Mouse (Mus musculus): ENCODE data around the gene Nbr1.

The Nbr1 gene

GRCm38 (mm10) chr11:101551751-101552475, at the start of gene Nbr1, which contains the start of gene Brca1:
TSS of gene Nbr1 (plus strand) at chr11:101552149.
TSS of gene Brca1 (minus strand) at chr11:101551955.
- Histone ChIP-seq H3K27me3 (ENCODE audit: control insufficient read depth, insufficient read depth, low read length, poor library complexity, severe bottlenecking) (no peaks in the 10 kb centered on the region), H3K36me3 (ENCODE audit: control insufficient read depth, insufficient read depth, low read length, poor library complexity, severe bottlenecking) (peaks cover 4% of the 10 kb centered on the region)
- peak; percentile 98 for DNase-seq (ENCODE audit: low read depth, low spot score)

GRCm38 (mm10) chr11:101506269-101506780, 45.6 kb upstream of the Nbr1 start:
- 0 out of 2 replicates have a peak, but pooled peaks cover 1% of the 10 kb centered on the region for H3K36me3 ChIP-seq (ENCODE audit: control insufficient read depth, insufficient read depth, low read length, poor library complexity, severe bottlenecking)
- no peaks in the 10 kb centered on the region for H3K27me3 ChIP-seq (ENCODE audit: control insufficient read depth, insufficient read depth, low read length, poor library complexity, severe bottlenecking)
- no peak for DNase-seq (ENCODE audit: low read depth, low spot score)

DNA sequence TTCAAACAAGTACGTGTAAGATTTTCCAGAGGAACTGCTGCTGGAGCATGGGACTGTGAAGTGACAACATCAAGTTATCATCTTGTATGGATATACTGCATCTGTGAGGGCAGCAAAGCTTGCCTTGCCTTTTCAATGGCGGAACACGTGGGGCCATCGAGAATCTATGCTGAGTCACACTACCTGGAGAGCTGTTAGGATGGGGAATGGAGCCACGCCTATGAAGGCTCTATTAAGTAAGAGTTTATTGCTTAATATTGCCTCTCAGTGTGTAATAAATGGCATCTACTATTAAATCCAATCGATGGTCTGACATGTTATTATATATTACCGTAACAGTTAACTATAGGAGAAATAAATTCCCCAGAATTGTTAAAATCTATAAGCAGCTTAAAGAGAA, 44.9 kb upstream of the Nbr1 start:
- 0 out of 2 replicates have a peak, but pooled peaks cover 1% of the 10 kb centered on the region for H3K36me3 ChIP-seq (ENCODE audit: control insufficient read depth, insufficient read depth, low read length, poor library complexity, severe bottlenecking)
- DNase-seq (ENCODE audit: low read depth, low spot score), result no peak

GRCm38 (mm10) chr11:101518937-101519336, 33.0 kb upstream of the Nbr1 start:
- DNase-seq (ENCODE audit: low read depth, low spot score), result no peak
- H3K36me3 ChIP-seq (ENCODE audit: control insufficient read depth, insufficient read depth, low read length, poor library complexity, severe bottlenecking), result no peaks in the 10 kb centered on the region
- no peaks in the 10 kb centered on the region for H3K27me3 ChIP-seq (ENCODE audit: control insufficient read depth, insufficient read depth, low read length, poor library complexity, severe bottlenecking)

More for the DNA sequence above, 44.9 kb upstream of the Nbr1 start:
- H3K27me3 ChIP-seq (ENCODE audit: control insufficient read depth, insufficient read depth, low read length, poor library complexity, severe bottlenecking), result no peaks in the 10 kb centered on the region

GRCm38 (mm10) chr11:101519364-101519763, 32.6 kb upstream of the Nbr1 start:
- no peak for DNase-seq (ENCODE audit: low read depth, low spot score)
- Histone ChIP-seq H3K27me3 (ENCODE audit: control insufficient read depth, insufficient read depth, low read length, poor library complexity, severe bottlenecking) (no peaks in the 10 kb centered on the region), H3K36me3 (ENCODE audit: control insufficient read depth, insufficient read depth, low read length, poor library complexity, severe bottlenecking) (peaks cover 2% of the 10 kb centered on the region; the same call in 1 of the 2 replicates)

DNA sequence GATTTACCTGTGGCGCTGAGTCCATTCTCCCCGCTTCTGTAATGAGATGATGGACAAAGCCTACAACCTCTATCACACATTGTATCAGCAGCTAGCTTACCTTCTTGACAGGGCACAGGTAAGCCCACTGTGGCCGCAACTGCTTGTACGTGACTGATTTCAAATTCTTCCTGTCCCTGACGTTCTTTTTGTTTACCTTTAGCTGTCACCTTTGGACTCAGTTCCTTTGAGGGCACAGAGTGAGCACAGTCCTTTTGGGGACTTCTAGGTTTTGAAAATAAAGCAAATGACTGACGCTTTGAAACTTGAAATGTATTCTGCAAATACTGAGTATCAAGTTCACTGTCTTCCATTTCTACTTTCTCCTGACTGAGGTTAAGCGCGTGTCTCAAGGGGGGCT, 27.5 kb upstream of the Nbr1 start:
- DNase-seq (ENCODE audit: low read depth, low spot score), result no peak
- Histone ChIP-seq H3K27me3 (ENCODE audit: control insufficient read depth, insufficient read depth, low read length, poor library complexity, severe bottlenecking) (no peaks in the 10 kb centered on the region), H3K36me3 (ENCODE audit: control insufficient read depth, insufficient read depth, low read length, poor library complexity, severe bottlenecking) (peaks cover 3% of the 10 kb centered on the region; the same call in 1 of the 2 replicates)

DNA sequence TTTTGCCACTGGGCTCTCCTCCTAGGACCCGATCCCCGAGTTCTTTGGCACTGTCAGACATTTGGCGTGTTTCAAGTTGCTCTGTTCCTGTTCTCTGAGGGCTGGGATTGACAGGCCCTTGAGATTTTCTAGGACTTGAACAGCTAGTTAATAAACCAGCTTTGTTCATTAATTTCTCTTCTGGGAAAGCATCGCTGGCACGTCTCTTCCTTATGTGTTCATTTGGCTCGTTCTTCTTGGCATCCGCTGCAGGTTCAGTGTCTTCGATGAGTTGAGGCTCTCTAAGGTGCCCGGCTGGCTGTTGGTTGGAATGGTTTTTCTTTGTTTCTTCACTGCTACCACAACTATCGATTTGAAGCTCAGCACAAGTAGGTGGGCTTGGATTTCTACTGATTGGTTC, 26.9 kb upstream of the Nbr1 start:
- Histone ChIP-seq H3K36me3 (ENCODE audit: control insufficient read depth, insufficient read depth, low read length, poor library complexity, severe bottlenecking) (peaks cover 3% of the 10 kb centered on the region; the same call in 1 of the 2 replicates), H3K27me3 (ENCODE audit: control insufficient read depth, insufficient read depth, low read length, poor library complexity, severe bottlenecking) (no peaks in the 10 kb centered on the region)
- no peak for DNase-seq (ENCODE audit: low read depth, low spot score)

GRCm38 (mm10) chr11:101525936-101526595, 25.9 kb upstream of the Nbr1 start:
- no peak for DNase-seq (ENCODE audit: low read depth, low spot score)
- no peaks in the 10 kb centered on the region for H3K27me3 ChIP-seq (ENCODE audit: control insufficient read depth, insufficient read depth, low read length, poor library complexity, severe bottlenecking)
- peaks cover 3% of the 10 kb centered on the region; the same call in 1 of the 2 replicates for H3K36me3 ChIP-seq (ENCODE audit: control insufficient read depth, insufficient read depth, low read length, poor library complexity, severe bottlenecking)

DNA sequence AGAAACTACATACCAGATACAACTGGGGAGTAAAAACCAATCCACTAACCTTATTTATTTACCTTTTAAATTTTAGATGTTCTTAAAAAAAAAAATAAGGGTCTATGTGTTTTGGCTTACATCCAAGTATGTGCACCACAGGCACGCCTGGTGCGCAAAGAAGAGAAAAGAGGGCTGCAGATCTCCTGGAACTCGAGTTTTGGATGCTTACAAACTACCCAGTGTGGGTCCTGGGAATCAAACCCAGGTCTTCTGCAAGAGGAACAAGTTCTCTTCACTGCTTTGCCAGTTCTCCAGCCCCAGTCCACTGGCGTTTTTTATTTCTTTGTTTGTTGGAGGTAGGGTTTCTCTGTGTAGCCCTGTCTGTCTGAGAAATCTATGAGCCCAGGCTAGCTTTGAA, 25.3 kb upstream of the Nbr1 start:
- Histone ChIP-seq H3K36me3 (ENCODE audit: control insufficient read depth, insufficient read depth, low read length, poor library complexity, severe bottlenecking) (peaks cover 3% of the 10 kb centered on the region; the same call in 1 of the 2 replicates), H3K27me3 (ENCODE audit: control insufficient read depth, insufficient read depth, low read length, poor library complexity, severe bottlenecking) (no peaks in the 10 kb centered on the region)
- no peak for DNase-seq (ENCODE audit: low read depth, low spot score)

DNA sequence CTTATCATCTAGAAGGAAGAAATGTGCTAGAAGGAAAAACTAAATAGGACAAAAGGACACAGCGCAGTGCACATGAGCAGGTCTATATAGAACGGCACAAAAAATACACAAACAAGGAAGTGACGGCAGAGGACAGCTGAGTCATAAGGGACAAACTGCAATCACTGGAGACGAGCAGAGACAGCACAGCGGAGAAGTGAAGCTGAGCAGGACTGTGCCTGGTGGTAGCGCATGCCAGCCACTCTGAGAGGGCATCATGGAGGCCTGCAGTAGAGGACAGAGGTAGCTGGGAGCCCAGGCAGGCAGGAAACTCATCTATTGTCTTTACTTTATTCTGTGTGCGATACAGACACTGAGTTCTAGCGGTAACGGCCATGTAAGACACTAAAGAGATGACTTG, 8.4 kb upstream of the Nbr1 start:
- no peak for DNase-seq (ENCODE audit: low read depth, low spot score)
- 0 out of 2 replicates have a peak, but pooled peaks cover 2% of the 10 kb centered on the region for H3K36me3 ChIP-seq (ENCODE audit: control insufficient read depth, insufficient read depth, low read length, poor library complexity, severe bottlenecking)
- H3K27me3 ChIP-seq (ENCODE audit: control insufficient read depth, insufficient read depth, low read length, poor library complexity, severe bottlenecking), result no peaks in the 10 kb centered on the region

- Histone ChIP-seq H3K27me3 (ENCODE audit: control insufficient read depth, insufficient read depth, low read length, poor library complexity, severe bottlenecking) (no peaks in the 10 kb centered on the region), H3K36me3 (ENCODE audit: control insufficient read depth, insufficient read depth, low read length, poor library complexity, severe bottlenecking) (0 out of 2 replicates have a peak, but pooled peaks cover 2% of the 10 kb centered on the region)
- no peak for DNase-seq (ENCODE audit: low read depth, low spot score)
Observed at GRCm38 (mm10) chr11:101544132-101544531, 7.8 kb upstream of the Nbr1 start.

DNA sequence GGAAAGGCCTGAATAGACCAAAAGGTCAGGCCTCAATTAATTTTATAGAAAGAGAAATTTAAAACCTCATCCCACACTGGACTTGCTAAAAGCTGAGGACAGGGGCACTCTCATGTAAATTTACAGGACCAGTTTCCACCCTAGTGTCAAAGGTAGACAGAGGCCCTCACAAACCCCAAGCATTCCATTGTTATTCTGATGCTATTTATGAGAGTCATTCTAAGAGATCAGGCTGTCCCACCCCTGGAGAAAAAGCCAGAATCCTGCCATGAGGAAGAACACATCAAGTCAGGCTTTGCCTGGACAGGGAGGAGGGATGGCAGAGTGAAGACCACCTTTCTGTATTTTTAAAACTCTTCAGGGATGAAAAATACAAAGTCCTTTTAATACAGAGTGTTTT, 3.4 kb upstream of the Nbr1 start:
- peaks cover 2% of the 10 kb centered on the region; the same call in 1 of the 2 replicates for H3K36me3 ChIP-seq (ENCODE audit: control insufficient read depth, insufficient read depth, low read length, poor library complexity, severe bottlenecking)
- DNase-seq (ENCODE audit: low read depth, low spot score), result no peak
- H3K27me3 ChIP-seq (ENCODE audit: control insufficient read depth, insufficient read depth, low read length, poor library complexity, severe bottlenecking), result no peaks in the 10 kb centered on the region

GRCm38 (mm10) chr11:101552476-101553300, 739 bp downstream of the Nbr1 start:
- Histone ChIP-seq H3K36me3 (ENCODE audit: control insufficient read depth, insufficient read depth, low read length, poor library complexity, severe bottlenecking) (peaks cover 4% of the 10 kb centered on the region), H3K27me3 (ENCODE audit: control insufficient read depth, insufficient read depth, low read length, poor library complexity, severe bottlenecking) (no peaks in the 10 kb centered on the region)
- DNase-seq (ENCODE audit: low read depth, low spot score), result peak; percentile 99

- DNase-seq (ENCODE audit: low read depth, low spot score), result peak; percentile 15
- Histone ChIP-seq H3K27me3 (ENCODE audit: control insufficient read depth, insufficient read depth, low read length, poor library complexity, severe bottlenecking) (no peaks in the 10 kb centered on the region), H3K36me3 (ENCODE audit: control insufficient read depth, insufficient read depth, low read length, poor library complexity, severe bottlenecking) (peaks cover 4% of the 10 kb centered on the region)
Observed at GRCm38 (mm10) chr11:101553354-101553930, 1.5 kb downstream of the Nbr1 start.

Data from splenic B cell, adult 2 months (primary cell).